Mouse (Mus musculus): ENCODE measurements around the gene Creld2. TPM values are rescaled to one million over a fixed set of nuclear protein-coding genes. Genes with fewer than 3 reads are reported as not detected.

Creld2 gene
- polyA plus RNA-seq, 1 experiment from 2014 or later = 65.8 TPM

- Histone ChIP-seq H3K9me3 (replicated peaks; ENCODE audit: control insufficient read depth, low read length) (no peaks in the 10 kb centered on the region), H3K27ac (ENCODE audit: low read depth, low read length) (no peak overlapping the region)
- DNase-seq (ENCODE audit: low spot score) = peak; percentile 61
These were observed 24.1 kb downstream of the Creld2 start for GRCm38 (mm10) chr15:88843486-88844097.

GRCm38 (mm10) chr15:88844966-88845365 is 25.5 kb downstream of the Creld2 start:
- DNase-seq (ENCODE audit: low spot score) (no peak), ATAC-seq (no peak)
- H3K9ac ChIP-seq (ENCODE audit: low read length) = no peak overlapping the region
- no peaks in the 10 kb centered on the region for H3K9me3 ChIP-seq (replicated peaks; ENCODE audit: control insufficient read depth, low read length)
- WGBS = 88% methylated on average over 7 of the region's 7 CpGs
- H3K36me3 ChIP-seq (ENCODE audit: control insufficient read depth, insufficient read depth, low read length) = no peaks in the 10 kb centered on the region
- no peak overlapping the region for H3K4me2 ChIP-seq (ENCODE audit: low read length)
- H3K4me3 ChIP-seq (ENCODE audit: low read depth, low read length) = no peak overlapping the region
- H3K27ac ChIP-seq (ENCODE audit: low read depth, low read length) = no peak overlapping the region
- no peaks in the 10 kb centered on the region for H3K4me1 ChIP-seq (ENCODE audit: control insufficient read depth, insufficient read depth, low read length)
- H3K27me3 ChIP-seq (replicated peaks; ENCODE audit: control insufficient read depth, insufficient read depth, low read length) = no peaks in the 10 kb centered on the region

More at GRCm38 (mm10) chr15:88843486-88844097, 24.1 kb downstream of the Creld2 start:
- Histone ChIP-seq H3K36me3 (ENCODE audit: control insufficient read depth, insufficient read depth, low read length) (no peaks in the 10 kb centered on the region), H3K27me3 (replicated peaks; ENCODE audit: control insufficient read depth, insufficient read depth, low read length) (no peaks in the 10 kb centered on the region), H3K4me1 (ENCODE audit: control insufficient read depth, insufficient read depth, low read length) (peaks cover 11% of the 10 kb centered on the region), H3K9ac (ENCODE audit: low read length) (no peak overlapping the region; the same call in 1 of the 2 replicates), H3K4me3 (ENCODE audit: low read depth, low read length) (no peak overlapping the region), H3K4me2 (ENCODE audit: low read length) (no peak overlapping the region)
- WGBS = 34% methylated on average over 8 of the region's 8 CpGs
- peak; percentile 42 for ATAC-seq

- DNase-seq (ENCODE audit: low spot score) = no peak
- Histone ChIP-seq H3K9ac (ENCODE audit: low read length) (no peak overlapping the region), H3K4me1 (ENCODE audit: control insufficient read depth, insufficient read depth, low read length) (no peaks in the 10 kb centered on the region), H3K27ac (ENCODE audit: low read depth, low read length) (no peak overlapping the region), H3K9me3 (replicated peaks; ENCODE audit: control insufficient read depth, low read length) (no peaks in the 10 kb centered on the region), H3K36me3 (ENCODE audit: control insufficient read depth, insufficient read depth, low read length) (no peaks in the 10 kb centered on the region), H3K27me3 (replicated peaks; ENCODE audit: control insufficient read depth, insufficient read depth, low read length) (no peaks in the 10 kb centered on the region), H3K4me2 (ENCODE audit: low read length) (no peak overlapping the region), H3K4me3 (ENCODE audit: low read depth, low read length) (no peak overlapping the region)
- ATAC-seq = no peak
- 89% methylated on average over 1 of the region's 1 CpGs for WGBS
These were observed 29.2 kb downstream of the Creld2 start for GRCm38 (mm10) chr15:88848661-88849060.

GRCm38 (mm10) chr15:88849621-88850020 is 30.2 kb downstream of the Creld2 start:
- ATAC-seq (no peak), DNase-seq (ENCODE audit: low spot score) (no peak)
- no peaks in the 10 kb centered on the region for H3K36me3 ChIP-seq (ENCODE audit: control insufficient read depth, insufficient read depth, low read length)
- H3K4me3 ChIP-seq (ENCODE audit: low read depth, low read length) = no peak overlapping the region
- H3K4me1 ChIP-seq (ENCODE audit: control insufficient read depth, insufficient read depth, low read length) = no peaks in the 10 kb centered on the region
- H3K9me3 ChIP-seq (replicated peaks; ENCODE audit: control insufficient read depth, low read length) = no peaks in the 10 kb centered on the region
- H3K27me3 ChIP-seq (replicated peaks; ENCODE audit: control insufficient read depth, insufficient read depth, low read length) = no peaks in the 10 kb centered on the region
- 85% methylated on average over 2 of the region's 2 CpGs for WGBS
- no peak overlapping the region for H3K4me2 ChIP-seq (ENCODE audit: low read length)
- no peak overlapping the region for H3K27ac ChIP-seq (ENCODE audit: low read depth, low read length)
- no peak overlapping the region for H3K9ac ChIP-seq (ENCODE audit: low read length)

GRCm38 (mm10) chr15:88850146-88850826 is 30.8 kb downstream of the Creld2 start:
- H3K4me3 ChIP-seq (ENCODE audit: low read depth, low read length) = no peak overlapping the region
- no peak overlapping the region for H3K9ac ChIP-seq (ENCODE audit: low read length)
- WGBS = 66% methylated on average over 10 of the region's 10 CpGs
- H3K36me3 ChIP-seq (ENCODE audit: control insufficient read depth, insufficient read depth, low read length) = no peaks in the 10 kb centered on the region
- no peaks in the 10 kb centered on the region for H3K9me3 ChIP-seq (replicated peaks; ENCODE audit: control insufficient read depth, low read length)
- no peak overlapping the region for H3K27ac ChIP-seq (ENCODE audit: low read depth, low read length)
- H3K4me2 ChIP-seq (ENCODE audit: low read length) = no peak overlapping the region
- no peaks in the 10 kb centered on the region for H3K4me1 ChIP-seq (ENCODE audit: control insufficient read depth, insufficient read depth, low read length)
- no peaks in the 10 kb centered on the region for H3K27me3 ChIP-seq (replicated peaks; ENCODE audit: control insufficient read depth, insufficient read depth, low read length)
- DNase-seq (ENCODE audit: low spot score) (no peak), ATAC-seq (no peak; the same call in 1 of the 2 replicates)

- Histone ChIP-seq H3K9me3 (replicated peaks; ENCODE audit: control insufficient read depth, low read length) (no peaks in the 10 kb centered on the region), H3K9ac (ENCODE audit: low read length) (no peak overlapping the region), H3K27ac (ENCODE audit: low read depth, low read length) (no peak overlapping the region), H3K4me3 (ENCODE audit: low read depth, low read length) (no peak overlapping the region), H3K4me1 (ENCODE audit: control insufficient read depth, insufficient read depth, low read length) (no peaks in the 10 kb centered on the region), H3K27me3 (replicated peaks; ENCODE audit: control insufficient read depth, insufficient read depth, low read length) (no peaks in the 10 kb centered on the region), H3K36me3 (ENCODE audit: control insufficient read depth, insufficient read depth, low read length) (no peaks in the 10 kb centered on the region), H3K4me2 (ENCODE audit: low read length) (no peak overlapping the region)
- ATAC-seq (no peak), DNase-seq (ENCODE audit: low spot score) (no peak)
- 69% methylated on average over 3 of the region's 3 CpGs for WGBS
These were observed 31.6 kb downstream of the Creld2 start for GRCm38 (mm10) chr15:88851076-88851475.

- H3K27ac ChIP-seq (ENCODE audit: low read depth, low read length) = no peak overlapping the region
- H3K27me3 ChIP-seq (replicated peaks; ENCODE audit: control insufficient read depth, insufficient read depth, low read length) = no peaks in the 10 kb centered on the region
- WGBS = 80% methylated on average over 10 of the region's 10 CpGs
- no peak for ATAC-seq
- no peaks in the 10 kb centered on the region for H3K36me3 ChIP-seq (ENCODE audit: control insufficient read depth, insufficient read depth, low read length)
- H3K4me1 ChIP-seq (ENCODE audit: control insufficient read depth, insufficient read depth, low read length) = no peaks in the 10 kb centered on the region
- no peak overlapping the region for H3K9ac ChIP-seq (ENCODE audit: low read length)
- no peak overlapping the region for H3K4me3 ChIP-seq (ENCODE audit: low read depth, low read length)
- no peak overlapping the region for H3K4me2 ChIP-seq (ENCODE audit: low read length)
- no peak for DNase-seq (ENCODE audit: low spot score)
- H3K9me3 ChIP-seq (replicated peaks; ENCODE audit: control insufficient read depth, low read length) = no peaks in the 10 kb centered on the region
These were observed 32.2 kb downstream of the Creld2 start for GRCm38 (mm10) chr15:88851507-88852149.

- Histone ChIP-seq H3K9ac (ENCODE audit: low read length) (no peak overlapping the region), H3K9me3 (replicated peaks; ENCODE audit: control insufficient read depth, low read length) (no peaks in the 10 kb centered on the region), H3K4me2 (ENCODE audit: low read length) (no peak overlapping the region), H3K27ac (ENCODE audit: low read depth, low read length) (no peak overlapping the region), H3K36me3 (ENCODE audit: control insufficient read depth, insufficient read depth, low read length) (no peaks in the 10 kb centered on the region), H3K4me1 (ENCODE audit: control insufficient read depth, insufficient read depth, low read length) (no peaks in the 10 kb centered on the region), H3K4me3 (ENCODE audit: low read depth, low read length) (no peak overlapping the region), H3K27me3 (replicated peaks; ENCODE audit: control insufficient read depth, insufficient read depth, low read length) (no peaks in the 10 kb centered on the region)
- WGBS = 90% methylated on average over 9 of the region's 9 CpGs
- ATAC-seq (no peak), DNase-seq (ENCODE audit: low spot score) (no peak)
These were observed 33.7 kb downstream of the Creld2 start for GRCm38 (mm10) chr15:88853106-88853505.
